Mouse (Mus musculus) midbrain, embryonic 11.5 days (tissue): ENCODE measurements around the gene Nckap5. TPM values are rescaled to one million over a fixed set of nuclear protein-coding genes. Genes with fewer than 3 reads are reported as not detected.
A peak's percentile ranks its signal among the peaks of the same experiment; 100 is the strongest.
"Not testable (repeated sequence)": the region's sequence is repeated elsewhere in the genome, so short reads cannot be mapped to it uniquely, and the experiment has no call there.

Experiments used
- ATAC-seq: fragments of 200-750 bp; cut with Nextera tagmentation; 2 replicates; pipeline ENCODE4 v1.8.0; 2017; ENCODE audit warnings: moderate TSS enrichment, moderate library complexity; ENCODE audit not compliant: low FRiP score
- DNase-seq: peaks from one replicate; pipeline ENCODE4 v3.0.0; 2015; ENCODE audit warnings: low spot score; ENCODE audit errors: missing footprints
- H3K27ac ChIP-seq: fragments of 300-500 bp; sonication (generic); 2 replicates; pipeline ENCODE4 v1.5.1; 2014; ENCODE audit warnings: low read depth, low read length
- H3K27me3 ChIP-seq: fragments of 300-500 bp; sonication (generic); 2 replicates; pipeline ENCODE4 v1.6.1; 2014; ENCODE audit warnings: mild to moderate bottlenecking, low read length, moderate library complexity, mixed read lengths; ENCODE audit not compliant: control insufficient read depth, insufficient read depth
- H3K36me3 ChIP-seq: fragments of 300-500 bp; sonication (generic); 2 replicates; pipeline ENCODE4 v1.6.1; 2014; ENCODE audit warnings: mild to moderate bottlenecking, low read length, moderate library complexity, mixed read lengths; ENCODE audit not compliant: control insufficient read depth, insufficient read depth
- H3K4me1 ChIP-seq: fragments of 300-500 bp; sonication (generic); 2 replicates; pipeline ENCODE4 v1.6.1; 2014; ENCODE audit warnings: low read length; ENCODE audit not compliant: control insufficient read depth, insufficient read depth
- H3K4me2 ChIP-seq: fragments of 300-500 bp; sonication (generic); 2 replicates; pipeline ENCODE4 v1.6.1; 2014; ENCODE audit warnings: mild to moderate bottlenecking, moderate library complexity
- H3K4me3 ChIP-seq: fragments of 300-500 bp; sonication (generic); 2 replicates; pipeline ENCODE4 v1.5.1; 2014; ENCODE audit warnings: low read depth, low read length
- H3K9ac ChIP-seq: fragments of 300-500 bp; sonication (generic); 2 replicates; pipeline ENCODE4 v1.6.1; 2014; ENCODE audit warnings: low read length
- H3K9me3 ChIP-seq: fragments of 300-500 bp; sonication (generic); 2 replicates; pipeline ENCODE4 v1.6.1; 2016; ENCODE audit warnings: low read length; ENCODE audit not compliant: control insufficient read depth
- WGBS: fragments of 180-500 bp; shearing (Covaris S2); extraction: QIAGEN DNeasy Blood & Tissue Kit; methylation state at CpG from one replicate; pipeline ENCODE4 v1.1.7; 2014; 5-methylcytosine and 5-hydroxymethylcytosine counted together
- polyA plus RNA-seq: library from polyadenylated mRNA; unstranded; fragments of >200 nt; fragmentation: Nextera tagmentation; extraction: Ambion mirVana; gene quantifications from 2 replicates; pipeline ENCODE4 v1.2.1, GENCODE M21; 2014

The Nckap5 gene
- polyA plus RNA-seq, 1 experiment from 2014 or later: 20.4 TPM

DNA sequence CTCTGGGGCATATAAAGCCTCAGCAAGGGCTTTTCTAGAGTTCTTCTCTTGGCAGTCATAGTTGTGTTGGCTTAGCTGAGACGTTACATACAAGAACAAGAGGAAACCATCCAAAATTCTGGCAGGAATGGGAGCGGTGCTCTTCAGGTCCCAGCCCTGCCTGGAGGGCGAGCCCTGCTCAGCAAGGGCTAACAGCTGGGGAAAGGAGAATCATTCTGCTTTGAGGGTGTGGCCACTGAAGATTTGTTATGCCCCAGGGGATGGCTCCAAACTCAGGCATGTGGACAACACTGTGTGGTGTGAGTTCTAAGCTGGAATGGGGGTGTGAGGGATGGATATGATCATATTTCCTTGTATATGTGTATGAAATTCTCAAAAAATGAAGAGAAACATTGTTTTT lies 779.1 kb downstream of the Nckap5 start:
- ATAC-seq: no peak
- Histone ChIP-seq H3K9me3 (no peaks in the 10 kb centered on the region), H3K4me3 (no peak overlapping the region), H3K4me2 (no peak overlapping the region), H3K4me1 (no peaks in the 10 kb centered on the region), H3K27ac (no peak overlapping the region), H3K9ac (no peak overlapping the region), H3K27me3 (no peaks in the 10 kb centered on the region), H3K36me3 (no peaks in the 10 kb centered on the region)
- no peak for DNase-seq
- WGBS: 82% methylated on average over 3 of the region's 3 CpGs

DNA sequence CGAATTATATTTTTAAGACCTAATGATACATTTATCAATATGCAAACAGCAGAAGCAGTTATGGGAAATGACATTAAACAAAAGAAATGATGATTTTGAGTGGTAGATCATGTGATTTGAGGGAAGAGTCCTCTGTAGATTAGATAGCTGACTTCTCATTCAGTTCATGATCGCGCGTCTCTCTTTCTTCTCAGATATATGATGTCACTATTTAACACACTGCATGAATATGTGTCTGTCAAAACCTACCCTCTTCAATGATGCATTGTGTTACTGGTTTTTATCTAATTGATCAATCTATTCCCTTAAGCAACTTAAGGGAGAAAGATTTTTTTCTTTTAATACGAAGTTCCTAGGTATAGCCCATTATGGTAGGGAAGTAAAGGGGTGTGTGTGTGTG lies 787.7 kb downstream of the Nckap5 start:
- Histone ChIP-seq H3K27me3 (no peaks in the 10 kb centered on the region), H3K9ac (no peak overlapping the region), H3K9me3 (no peaks in the 10 kb centered on the region), H3K4me3 (no peak overlapping the region), H3K4me1 (no peaks in the 10 kb centered on the region), H3K36me3 (no peaks in the 10 kb centered on the region), H3K4me2 (no peak overlapping the region), H3K27ac (no peak overlapping the region)
- no peak for ATAC-seq
- WGBS: 91% methylated on average over 5 of the region's 5 CpGs
- no peak for DNase-seq

DNA sequence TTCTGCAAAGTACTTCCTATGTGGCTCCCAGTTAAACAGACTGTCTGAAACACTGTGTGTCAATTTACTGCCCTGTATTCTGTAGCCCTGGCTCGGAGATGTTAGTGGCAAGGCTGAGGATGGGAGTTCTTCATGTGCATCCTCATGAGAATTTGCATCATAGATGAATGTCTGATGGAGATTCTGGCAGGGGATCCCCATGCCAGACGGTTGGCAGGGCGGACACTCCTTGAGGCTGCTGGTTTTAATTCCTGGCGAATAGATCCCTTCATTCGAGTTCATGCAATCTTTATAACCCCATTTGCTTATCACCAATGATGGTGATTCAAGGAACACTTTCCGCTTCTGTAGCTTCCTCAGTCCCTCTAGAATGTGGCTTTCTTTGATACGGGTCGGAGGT lies 803.1 kb downstream of the Nckap5 start:
- 90% methylated on average over 8 of the region's 8 CpGs for WGBS
- no peak for ATAC-seq
- no peak overlapping the region for H3K4me3 ChIP-seq
- no peaks in the 10 kb centered on the region for H3K27me3 ChIP-seq
- H3K4me1 ChIP-seq: no peaks in the 10 kb centered on the region
- H3K27ac ChIP-seq: no peak overlapping the region
- no peaks in the 10 kb centered on the region for H3K9me3 ChIP-seq
- no peak for DNase-seq
- no peaks in the 10 kb centered on the region; the same call in 1 of the 2 replicates for H3K36me3 ChIP-seq
- H3K4me2 ChIP-seq: no peak overlapping the region
- no peak overlapping the region for H3K9ac ChIP-seq

DNA sequence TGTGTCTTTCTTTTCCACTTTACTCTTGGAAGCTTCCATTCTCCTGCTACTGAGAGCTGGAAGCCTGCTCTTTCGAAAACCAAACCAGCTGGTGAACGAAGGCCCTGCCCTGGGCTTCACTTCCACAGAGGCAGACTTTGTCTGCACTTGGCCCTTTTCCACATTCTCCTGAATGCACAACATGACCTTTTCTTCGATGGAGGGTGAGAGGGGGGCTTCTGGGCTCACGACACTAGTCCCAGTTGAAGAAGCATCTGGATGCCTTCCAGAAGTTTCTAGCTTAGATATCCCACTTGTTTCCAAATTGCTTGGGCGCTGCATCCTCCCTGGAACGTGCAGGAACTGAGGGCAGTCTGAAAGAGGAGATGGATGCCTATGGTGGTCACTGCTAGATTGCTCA lies 806.1 kb downstream of the Nckap5 start:
- H3K4me3 ChIP-seq: no peak overlapping the region
- ATAC-seq: no peak
- WGBS: 91% methylated on average over 6 of the region's 6 CpGs

DNA sequence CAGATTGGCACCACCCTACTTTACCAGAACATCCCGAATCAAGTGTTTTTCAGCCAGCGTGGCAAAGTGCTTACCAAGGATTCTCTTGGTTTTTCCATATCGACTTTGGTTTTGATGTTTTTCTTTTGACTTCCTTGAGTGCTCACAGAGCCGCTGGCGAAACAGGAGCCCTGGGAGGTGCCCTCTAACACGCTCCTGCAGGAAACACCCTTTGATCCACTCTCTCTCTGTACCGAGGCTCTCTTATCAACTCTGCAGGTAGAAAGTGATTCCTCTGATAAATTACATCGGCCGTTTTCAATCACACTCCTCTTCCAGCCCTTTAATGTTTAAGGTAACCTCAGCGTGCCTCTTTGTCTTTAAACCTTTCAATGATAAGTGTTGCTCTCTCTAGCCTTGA lies 807.6 kb downstream of the Nckap5 start:
- DNase-seq (no peak), ATAC-seq (no peak)
- H3K36me3 ChIP-seq: no peaks in the 10 kb centered on the region; the same call in 1 of the 2 replicates
- H3K4me3 ChIP-seq: no peak overlapping the region
- no peaks in the 10 kb centered on the region for H3K27me3 ChIP-seq
- H3K9ac ChIP-seq: no peak overlapping the region
- 76% methylated on average over 10 of the region's 10 CpGs for WGBS
- H3K9me3 ChIP-seq: no peaks in the 10 kb centered on the region
- H3K4me1 ChIP-seq: no peaks in the 10 kb centered on the region
- no peak overlapping the region for H3K27ac ChIP-seq
- no peak overlapping the region for H3K4me2 ChIP-seq

More for the DNA sequence above, 806.1 kb downstream of the Nckap5 start:
- Histone ChIP-seq H3K36me3 (no peaks in the 10 kb centered on the region; the same call in 1 of the 2 replicates), H3K9me3 (no peaks in the 10 kb centered on the region), H3K9ac (no peak overlapping the region), H3K27ac (no peak overlapping the region), H3K27me3 (no peaks in the 10 kb centered on the region), H3K4me2 (no peak overlapping the region), H3K4me1 (no peaks in the 10 kb centered on the region)
- no peak for DNase-seq

DNA sequence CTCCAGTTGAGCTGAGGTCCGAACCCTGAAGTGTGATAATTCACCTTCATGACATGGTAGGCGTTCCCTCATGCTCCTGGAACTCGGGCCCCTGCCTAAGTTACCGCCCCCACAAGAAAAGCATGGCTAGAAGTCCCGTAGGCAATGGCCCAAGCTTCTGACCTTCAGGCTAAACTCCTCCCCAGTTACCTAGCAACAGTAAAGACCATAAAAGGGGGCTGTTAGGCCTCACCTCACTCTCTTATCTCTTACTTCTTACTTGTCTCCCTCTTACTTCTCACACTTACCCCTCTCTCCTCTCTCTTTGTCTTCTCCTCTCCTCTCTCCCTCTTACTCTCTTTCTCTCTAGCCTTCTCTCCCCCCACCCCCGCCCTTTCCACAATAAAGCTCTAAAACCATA lies 811.9 kb downstream of the Nckap5 start:
- WGBS: 76% methylated on average over 6 of the region's 6 CpGs
- H3K4me2 ChIP-seq, H3K4me3 ChIP-seq, H3K27ac ChIP-seq, H3K9me3 ChIP-seq, H3K36me3 ChIP-seq, H3K4me1 ChIP-seq, DNase-seq, H3K27me3 ChIP-seq, H3K9ac ChIP-seq, ATAC-seq: not testable (repeated sequence)

DNA sequence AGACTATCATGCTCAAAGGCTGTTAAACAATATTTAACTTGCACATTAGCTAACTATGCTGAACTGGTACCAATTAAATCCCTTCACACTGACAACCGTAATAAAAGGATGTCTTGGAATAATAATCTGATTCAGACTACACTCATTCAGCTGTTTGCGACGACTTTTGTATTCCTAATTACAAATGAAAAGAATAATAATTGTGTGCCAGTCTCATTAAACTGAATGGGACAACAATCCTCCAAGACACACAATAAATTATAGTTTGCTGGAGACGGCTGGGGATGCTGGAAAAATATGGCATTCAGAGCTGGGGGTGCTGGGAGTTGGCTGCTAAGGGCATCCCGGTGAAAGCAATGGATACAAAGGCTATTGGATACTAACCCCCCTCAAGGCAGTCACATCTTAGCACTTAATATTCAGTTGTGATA lies 818.9 kb downstream of the Nckap5 start:
- Histone ChIP-seq H3K27ac (no peak overlapping the region), H3K9ac (no peak overlapping the region), H3K4me2 (no peak overlapping the region), H3K4me1 (no peaks in the 10 kb centered on the region), H3K4me3 (no peak overlapping the region), H3K36me3 (no peaks in the 10 kb centered on the region), H3K9me3 (no peaks in the 10 kb centered on the region), H3K27me3 (no peaks in the 10 kb centered on the region)
- 81% methylated on average over 5 of the region's 5 CpGs for WGBS
- DNase-seq (no peak), ATAC-seq (no peak)

DNA sequence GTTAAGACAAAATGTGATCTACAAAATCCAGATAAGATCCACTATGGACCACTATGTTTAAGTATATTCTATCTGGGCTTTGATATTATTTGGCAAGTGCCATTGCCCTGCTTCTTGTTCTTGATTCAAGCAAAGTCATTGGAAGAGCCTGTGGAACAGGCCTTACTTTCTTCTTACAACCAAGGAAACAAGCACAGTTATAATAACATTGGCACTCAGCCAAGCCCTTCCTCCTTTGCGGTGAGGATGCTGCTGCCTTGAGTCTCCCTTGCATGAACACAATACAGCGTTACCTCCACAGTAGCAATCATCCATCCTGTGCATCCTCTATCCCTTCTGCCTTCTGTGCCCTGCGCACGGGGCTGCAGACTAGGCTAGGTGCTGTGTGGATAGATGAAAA lies 823.0 kb downstream of the Nckap5 start:
- Histone ChIP-seq H3K36me3 (no peaks in the 10 kb centered on the region), H3K4me1 (no peaks in the 10 kb centered on the region), H3K27ac (no peak overlapping the region), H3K9me3 (no peaks in the 10 kb centered on the region), H3K27me3 (no peaks in the 10 kb centered on the region), H3K9ac (no peak overlapping the region), H3K4me3 (no peak overlapping the region), H3K4me2 (no peak overlapping the region)
- DNase-seq (no peak), ATAC-seq (no peak)
- 84% methylated on average over 4 of the region's 4 CpGs for WGBS

DNA sequence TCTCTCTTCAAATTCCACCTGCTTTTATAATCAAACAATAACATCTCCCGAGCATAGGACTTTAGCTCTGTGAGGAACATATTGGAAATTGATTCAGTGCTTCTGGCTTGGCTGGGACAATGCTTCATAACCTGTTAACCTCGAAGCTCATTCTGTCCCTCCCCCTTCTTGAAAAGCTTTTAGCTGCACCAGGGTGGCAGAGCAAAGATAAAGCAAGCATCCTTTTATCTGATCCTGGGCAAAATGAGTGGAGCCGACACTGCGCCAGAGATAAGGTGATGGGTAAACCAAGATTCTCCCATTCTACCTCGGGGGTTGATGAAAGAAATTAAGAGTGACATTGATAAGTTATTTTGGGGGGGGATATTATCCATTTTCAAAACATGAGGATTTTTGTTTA lies 824.9 kb downstream of the Nckap5 start:
- Histone ChIP-seq H3K4me3 (no peak overlapping the region), H3K27ac (no peak overlapping the region), H3K27me3 (no peaks in the 10 kb centered on the region), H3K9me3 (no peaks in the 10 kb centered on the region), H3K9ac (no peak overlapping the region), H3K4me2 (no peak overlapping the region), H3K4me1 (no peaks in the 10 kb centered on the region), H3K36me3 (no peaks in the 10 kb centered on the region)
- WGBS: 86% methylated on average over 5 of the region's 5 CpGs
- no peak for ATAC-seq
- DNase-seq: no peak

DNA sequence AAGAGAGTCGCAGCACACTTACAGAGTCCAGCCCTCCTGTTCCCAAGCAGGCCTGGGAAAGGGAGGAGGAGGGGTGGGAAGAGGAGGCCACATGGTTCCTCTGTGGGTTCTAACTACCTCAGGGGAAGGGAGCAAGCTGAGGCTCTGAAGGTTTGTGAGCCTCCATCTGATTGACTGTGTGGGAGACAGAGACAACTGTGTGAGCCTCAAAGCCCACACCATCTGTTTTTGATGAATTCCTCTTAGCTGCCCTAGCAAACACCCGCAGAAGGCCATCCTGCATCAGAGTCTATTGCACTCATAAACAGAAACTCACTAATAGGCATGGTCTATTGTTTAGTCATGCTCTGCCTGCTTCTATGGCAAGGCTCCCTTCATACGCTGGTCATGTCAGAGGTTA lies 834.1 kb downstream of the Nckap5 start:
- no peaks in the 10 kb centered on the region for H3K9me3 ChIP-seq
- H3K4me2 ChIP-seq: no peak overlapping the region
- no peak overlapping the region for H3K4me3 ChIP-seq
- no peaks in the 10 kb centered on the region for H3K4me1 ChIP-seq
- peak; percentile 55 for ATAC-seq
- peak; percentile 35 for DNase-seq
- H3K9ac ChIP-seq: no peak overlapping the region
- H3K27me3 ChIP-seq: no peaks in the 10 kb centered on the region
- no peak overlapping the region for H3K27ac ChIP-seq
- H3K36me3 ChIP-seq: no peaks in the 10 kb centered on the region
- 64% methylated on average over 3 of the region's 3 CpGs for WGBS
